Mouse (Mus musculus): ENCODE results near the gene Plxnb3. TPM values are rescaled to one million over a fixed set of nuclear protein-coding genes. Genes with fewer than 3 reads are reported as not detected.
A peak's percentile ranks its signal among the peaks of the same experiment; 100 is the strongest.
"Not testable (repeated sequence)": the region's sequence is repeated elsewhere in the genome, so short reads cannot be mapped to it uniquely, and the experiment has no call there.

The Plxnb3 gene
- polyA plus RNA-seq, 1 experiment from 2014 or later: 0.29 TPM

DNA sequence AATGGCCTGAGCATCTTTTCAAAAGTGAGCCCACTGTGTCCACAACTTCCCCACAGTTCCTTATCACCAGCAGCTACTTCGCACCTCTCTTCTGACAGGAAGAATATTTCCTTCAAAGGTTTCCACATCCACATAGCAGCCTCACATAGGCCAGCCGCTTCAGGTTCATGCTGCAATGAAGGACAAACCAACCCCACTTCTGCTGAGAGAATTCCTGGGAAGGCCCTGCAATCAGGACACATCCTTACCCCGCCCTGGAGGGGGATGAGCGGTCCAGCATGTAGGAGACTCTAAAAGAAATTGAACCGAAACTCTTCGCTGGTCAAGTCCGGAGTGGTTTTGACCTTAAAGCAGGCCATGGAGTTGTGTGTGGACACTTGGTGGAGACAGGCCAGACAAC is 17.0 kb upstream of the Plxnb3 start:
- H3K4me3 ChIP-seq (replicated peaks); H3K27me3 ChIP-seq; H3K9ac ChIP-seq; H3K9me3 ChIP-seq (replicated peaks); H3K4me2 ChIP-seq; H3K27ac ChIP-seq (replicated peaks); H3K36me3 ChIP-seq (replicated peaks); ATAC-seq (ENCODE audit: insufficient read depth); H3K4me1 ChIP-seq (replicated peaks): not testable (repeated sequence)
- 72% methylated on average over 7 of the region's 7 CpGs for WGBS (ENCODE audit: insufficient replicate concordance)

- no peaks in the 10 kb centered on the region for H3K4me1 ChIP-seq (replicated peaks)
- 74% methylated on average over 1 of the region's 1 CpGs for WGBS (ENCODE audit: insufficient replicate concordance)
These were observed 12.0 kb upstream of the Plxnb3 start for GRCm38 (mm10) chrX:73744774-73745481.

DNA sequence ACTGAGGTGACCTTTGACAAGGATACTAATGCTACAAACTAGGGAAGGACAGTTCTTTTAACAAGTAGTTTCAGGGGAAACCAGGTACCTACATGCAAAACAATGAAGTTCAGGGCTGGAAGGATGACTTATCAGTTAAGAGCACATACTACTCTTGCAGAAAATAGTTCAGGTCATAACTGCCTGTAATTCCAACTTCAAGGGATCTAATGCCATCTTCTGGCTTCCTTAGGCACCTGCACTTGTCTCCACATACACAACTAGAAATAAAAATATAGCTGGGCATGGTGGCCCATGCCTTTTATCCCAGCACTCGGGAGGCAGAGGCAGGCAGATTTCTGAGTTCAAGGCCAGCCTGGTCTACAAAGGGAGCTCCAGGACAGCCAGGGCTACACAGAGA is 7.9 kb upstream of the Plxnb3 start:
- Histone ChIP-seq H3K4me2 (no peak overlapping the region), H3K27me3 (no peaks in the 10 kb centered on the region), H3K36me3 (replicated peaks) (no peaks in the 10 kb centered on the region), H3K9ac (no peak overlapping the region), H3K9me3 (replicated peaks) (no peaks in the 10 kb centered on the region), H3K4me3 (replicated peaks) (no peak overlapping the region), H3K27ac (replicated peaks) (no peak overlapping the region), H3K4me1 (replicated peaks) (no peaks in the 10 kb centered on the region)
- 76% methylated on average over 1 of the region's 1 CpGs for WGBS (ENCODE audit: insufficient replicate concordance)
- ATAC-seq (ENCODE audit: insufficient read depth): no peak

More at GRCm38 (mm10) chrX:73744774-73745481, 12.0 kb upstream of the Plxnb3 start:
- Histone ChIP-seq H3K36me3 (replicated peaks) (no peaks in the 10 kb centered on the region), H3K9me3 (replicated peaks) (no peaks in the 10 kb centered on the region), H3K4me2 (no peak overlapping the region), H3K4me3 (replicated peaks) (no peak overlapping the region), H3K9ac (no peak overlapping the region), H3K27me3 (no peaks in the 10 kb centered on the region), H3K27ac (replicated peaks) (no peak overlapping the region)
- ATAC-seq (ENCODE audit: insufficient read depth): no peak

DNA sequence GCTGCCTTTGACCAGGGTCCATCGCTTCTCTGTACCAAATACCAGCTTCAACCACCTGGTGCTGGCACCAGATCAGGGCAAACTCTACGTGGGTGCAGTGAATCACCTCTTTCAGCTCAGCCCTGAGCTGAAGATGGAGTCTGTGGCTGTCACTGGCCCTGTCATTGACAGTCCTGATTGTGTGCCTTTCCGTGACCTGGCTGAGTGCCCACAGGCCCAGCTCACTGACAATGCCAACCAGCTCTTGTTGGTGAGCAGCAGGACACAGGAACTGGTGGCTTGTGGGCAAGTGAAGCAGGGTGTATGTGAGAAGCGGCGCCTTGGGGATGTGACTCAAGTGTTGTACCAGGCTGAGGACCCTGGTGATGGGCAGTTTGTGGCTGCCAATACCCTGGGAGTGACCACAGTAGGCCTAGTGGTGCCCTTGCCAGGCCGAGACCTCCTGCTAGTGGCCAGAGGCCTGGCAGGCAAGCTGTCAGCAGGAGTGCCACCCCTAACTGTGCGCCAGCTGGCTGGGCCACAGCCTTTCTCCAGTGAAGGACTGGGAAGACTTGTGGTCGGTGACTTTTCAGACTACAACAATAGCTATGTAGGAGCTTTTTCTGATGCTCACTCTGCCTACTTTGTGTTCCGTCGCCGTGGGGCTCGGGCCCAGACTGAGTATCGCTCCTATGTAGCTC is 1.9 kb downstream of the Plxnb3 start:
- no peak for ATAC-seq (ENCODE audit: insufficient read depth)

GRCm38 (mm10) chrX:73765311-73765710 is 8.4 kb downstream of the Plxnb3 start:
- no peaks in the 10 kb centered on the region for H3K36me3 ChIP-seq (replicated peaks)
- no peak overlapping the region for H3K9ac ChIP-seq
- no peaks in the 10 kb centered on the region for H3K9me3 ChIP-seq (replicated peaks)
- no peak overlapping the region for H3K27ac ChIP-seq (replicated peaks)
- H3K4me3 ChIP-seq (replicated peaks): no peak overlapping the region
- H3K4me2 ChIP-seq: no peak overlapping the region
- ATAC-seq (ENCODE audit: insufficient read depth): no peak
- H3K4me1 ChIP-seq (replicated peaks): no peaks in the 10 kb centered on the region
- 46% methylated on average over 1 of the region's 1 CpGs for WGBS (ENCODE audit: insufficient replicate concordance)
- no peaks in the 10 kb centered on the region for H3K27me3 ChIP-seq

More for the DNA sequence above, 1.9 kb downstream of the Plxnb3 start:
- Histone ChIP-seq H3K9ac (no peak overlapping the region), H3K27me3 (no peaks in the 10 kb centered on the region), H3K27ac (replicated peaks) (no peak overlapping the region), H3K9me3 (replicated peaks) (no peaks in the 10 kb centered on the region), H3K4me2 (no peak overlapping the region), H3K36me3 (replicated peaks) (no peaks in the 10 kb centered on the region), H3K4me3 (replicated peaks) (no peak overlapping the region), H3K4me1 (replicated peaks) (no peaks in the 10 kb centered on the region)
- WGBS (ENCODE audit: insufficient replicate concordance): 65% methylated on average over 13 of the region's 13 CpGs

DNA sequence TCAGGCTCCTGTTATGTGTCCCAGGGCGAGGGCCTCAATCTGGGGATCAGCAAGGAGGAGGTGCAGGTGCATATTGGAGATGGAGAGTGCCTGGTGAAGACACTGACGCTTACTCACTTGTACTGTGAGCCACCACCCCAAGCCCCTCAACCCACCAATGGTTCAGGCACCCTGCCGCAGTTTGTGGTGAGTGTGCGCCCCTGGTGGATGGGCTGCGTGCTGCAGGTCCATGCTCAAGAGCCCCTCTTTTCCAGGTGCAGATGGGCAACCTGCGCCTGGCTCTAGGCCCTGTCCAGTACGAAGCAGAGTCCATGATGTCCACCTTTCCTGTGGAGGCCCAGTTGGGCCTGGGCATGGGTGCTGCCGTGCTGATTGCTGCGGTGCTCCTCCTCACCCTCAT is 10.4 kb downstream of the Plxnb3 start:
- WGBS (ENCODE audit: insufficient replicate concordance): 50% methylated on average over 9 of the region's 9 CpGs
- no peak overlapping the region for H3K9ac ChIP-seq
- ATAC-seq (ENCODE audit: insufficient read depth): no peak
- no peaks in the 10 kb centered on the region for H3K36me3 ChIP-seq (replicated peaks)
- H3K9me3 ChIP-seq (replicated peaks): no peaks in the 10 kb centered on the region
- H3K27ac ChIP-seq (replicated peaks): no peak overlapping the region
- H3K4me3 ChIP-seq (replicated peaks): no peak overlapping the region
- no peak overlapping the region for H3K4me2 ChIP-seq
- H3K27me3 ChIP-seq: 0 out of 2 replicates have a peak, but pooled peaks cover 3% of the 10 kb centered on the region
- no peaks in the 10 kb centered on the region for H3K4me1 ChIP-seq (replicated peaks)

DNA sequence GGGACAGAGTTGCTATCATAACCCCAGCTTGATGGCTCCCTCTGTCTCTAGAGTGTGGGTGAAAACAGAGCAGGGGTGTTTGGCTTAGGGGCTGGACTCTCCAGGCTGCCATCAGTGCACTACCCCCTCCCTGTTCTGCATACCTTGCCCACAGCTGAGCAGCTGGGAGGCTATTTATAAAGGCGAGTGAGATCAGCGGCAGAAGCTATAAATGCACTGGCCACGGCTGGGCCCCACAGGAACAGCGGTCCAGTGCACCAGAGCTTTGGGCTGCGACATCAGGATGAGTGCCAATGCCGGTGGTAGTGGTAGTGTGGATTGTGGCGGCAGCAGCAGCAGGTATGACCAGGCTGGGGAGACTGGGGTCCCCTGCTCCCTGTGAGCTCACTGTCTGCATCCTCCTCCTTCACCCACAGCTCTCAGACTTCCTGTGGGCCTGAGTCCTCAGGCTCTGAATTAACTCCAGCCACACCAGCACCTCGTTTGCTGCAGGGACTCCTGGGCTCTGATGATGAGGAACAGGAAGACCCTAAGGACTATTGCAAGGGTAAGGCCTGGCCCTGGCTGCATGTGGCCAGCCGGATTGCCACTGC is 17.4 kb downstream of the Plxnb3 start, which contains the start of gene Srpk3:
TSS of gene Srpk3 (plus strand) at position 238 of the 593 bp plus-strand sequence.
- Histone ChIP-seq H3K36me3 (replicated peaks) (peaks cover 9% of the 10 kb centered on the region), H3K4me1 (replicated peaks) (no peaks in the 10 kb centered on the region), H3K9me3 (replicated peaks) (no peaks in the 10 kb centered on the region), H3K9ac (no peak within 1 kb of the TSS), H3K4me2 (no peak within 1 kb of the TSS), H3K27ac (replicated peaks) (no peak within 1 kb of the TSS), H3K4me3 (replicated peaks) (no peak within 1 kb of the TSS), H3K27me3 (0 out of 2 replicates have a peak, but pooled peaks cover 3% of the 10 kb centered on the region)
- WGBS (ENCODE audit: insufficient replicate concordance): 36% methylated on average over 9 of the region's 9 CpGs
- no peak for ATAC-seq (ENCODE audit: insufficient read depth)

DNA sequence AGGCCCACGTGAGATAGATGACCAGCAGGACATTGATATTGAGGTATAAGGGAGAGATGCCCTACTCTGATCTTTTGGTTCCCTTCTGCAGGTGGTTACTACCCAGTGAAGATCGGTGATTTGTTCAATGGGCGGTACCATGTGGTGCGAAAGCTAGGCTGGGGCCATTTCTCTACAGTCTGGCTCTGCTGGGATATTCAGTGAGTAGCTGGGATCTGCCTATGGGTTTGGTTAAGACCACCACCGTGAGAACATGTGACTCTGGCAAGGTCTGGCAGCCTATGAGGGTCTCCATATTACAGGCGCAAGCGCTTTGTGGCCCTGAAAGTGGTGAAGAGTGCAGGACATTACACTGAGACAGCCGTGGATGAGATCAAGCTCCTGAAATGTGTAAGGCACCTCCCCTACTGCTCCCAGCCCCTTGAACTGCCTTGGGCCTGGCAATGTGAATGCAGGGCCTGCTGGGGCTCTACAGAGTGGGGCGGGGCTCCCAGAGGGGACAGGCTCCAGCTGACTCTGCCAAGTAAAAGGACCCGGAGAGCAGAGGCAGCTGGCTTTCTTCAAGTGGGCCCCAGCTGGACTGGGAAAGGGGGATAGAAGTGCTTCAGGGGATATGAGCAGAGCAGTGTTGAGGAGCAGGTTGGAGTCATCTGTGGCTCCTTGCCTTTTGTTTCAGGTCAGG is 18.1 kb downstream of the Plxnb3 start:
- Histone ChIP-seq H3K4me1 (replicated peaks) (no peaks in the 10 kb centered on the region), H3K36me3 (replicated peaks) (peaks cover 16% of the 10 kb centered on the region), H3K27me3 (0 out of 2 replicates have a peak, but pooled peaks cover 3% of the 10 kb centered on the region), H3K4me3 (replicated peaks) (no peak overlapping the region), H3K4me2 (no peak overlapping the region), H3K27ac (replicated peaks) (no peak overlapping the region), H3K9me3 (replicated peaks) (no peaks in the 10 kb centered on the region), H3K9ac (no peak overlapping the region)
- WGBS (ENCODE audit: insufficient replicate concordance): 62% methylated on average over 10 of the region's 10 CpGs
- no peak for ATAC-seq (ENCODE audit: insufficient read depth)

DNA sequence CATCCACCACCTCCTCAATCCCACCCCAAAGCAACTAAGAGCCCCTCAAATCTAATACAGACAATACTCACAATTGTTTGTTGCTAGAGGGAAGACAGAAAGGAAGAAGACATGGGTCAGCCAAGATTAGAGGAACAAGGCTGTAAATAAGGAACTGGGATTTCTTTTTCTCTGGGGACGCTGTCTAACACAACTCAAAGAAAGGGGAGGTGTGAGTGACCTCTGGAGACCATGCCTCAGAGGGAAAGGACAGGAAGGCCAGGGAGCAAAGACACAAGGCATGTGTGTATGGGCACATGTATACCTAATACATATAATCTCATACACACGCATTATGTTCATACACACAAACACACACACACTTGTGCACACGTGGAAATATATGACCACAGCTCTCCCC is 25.3 kb downstream of the Plxnb3 start:
- WGBS (ENCODE audit: insufficient replicate concordance): 72% methylated on average over 3 of the region's 3 CpGs
- H3K27me3 ChIP-seq: no peaks in the 10 kb centered on the region
- peaks cover 16% of the 10 kb centered on the region for H3K4me1 ChIP-seq (replicated peaks)
- H3K4me2 ChIP-seq: no peak overlapping the region
- H3K4me3 ChIP-seq (replicated peaks): no peak overlapping the region
- H3K9me3 ChIP-seq (replicated peaks): no peaks in the 10 kb centered on the region
- no peak overlapping the region for H3K9ac ChIP-seq
- H3K27ac ChIP-seq (replicated peaks): no peak overlapping the region
- no peak for ATAC-seq (ENCODE audit: insufficient read depth)
- peaks cover 39% of the 10 kb centered on the region for H3K36me3 ChIP-seq (replicated peaks)

GRCm38 (mm10) chrX:73785666-73786065 is 28.8 kb downstream of the Plxnb3 start:
- Histone ChIP-seq H3K27ac (replicated peaks) (peak overlapping the region; percentile 94), H3K4me1 (replicated peaks) (peaks cover 31% of the 10 kb centered on the region), H3K9ac (peak overlapping the region; percentile 74), H3K27me3 (no peaks in the 10 kb centered on the region), H3K36me3 (replicated peaks) (peaks cover 33% of the 10 kb centered on the region), H3K4me3 (replicated peaks) (peak overlapping the region; percentile 72), H3K4me2 (peak overlapping the region; percentile 76), H3K9me3 (replicated peaks) (no peaks in the 10 kb centered on the region)
- ATAC-seq (ENCODE audit: insufficient read depth): no peak

All from liver, embryonic 15.5 days (tissue).